Mouse (Mus musculus) liver, postnatal 0 days (tissue): ENCODE data around the gene Ipo13. TPM values are rescaled to one million over a fixed set of nuclear protein-coding genes. Genes with fewer than 3 reads are reported as not detected.
A peak's percentile ranks its signal among the peaks of the same experiment; 100 is the strongest.

Source experiments
- ATAC-seq: fragments of 200-750 bp; cut with Nextera tagmentation; 2 replicates; pipeline ENCODE4 v1.8.0; 2017; ENCODE audit warnings: mild to moderate bottlenecking, moderate library complexity
- DNase-seq: peaks from one replicate; pipeline ENCODE4 v3.0.0-alpha.2; 2016
- H3K27ac ChIP-seq: fragments of 300-500 bp; sonication (generic); 2 replicates; pipeline ENCODE4 v1.5.1; 2014; ENCODE audit warnings: antibody characterized with exemption, moderate library complexity, mild to moderate bottlenecking, low read depth
- H3K27me3 ChIP-seq: fragments of 300-500 bp; sonication (generic); 2 replicates; pipeline ENCODE4 v1.6.1; 2014; ENCODE audit warnings: low read length, control low read depth, mixed read lengths; ENCODE audit not compliant: insufficient read depth
- H3K36me3 ChIP-seq: fragments of 300-500 bp; sonication (generic); replicated peaks from 2 replicates; pipeline ENCODE4 v1.6.1; 2014; ENCODE audit warnings: mild to moderate bottlenecking, control low read depth, low read length, moderate library complexity, mixed read lengths; ENCODE audit not compliant: insufficient read depth
- H3K4me1 ChIP-seq: fragments of 300-500 bp; sonication (generic); 2 replicates; pipeline ENCODE4 v1.6.1; 2014; ENCODE audit warnings: antibody characterized with exemption, mild to moderate bottlenecking, control low read depth; ENCODE audit not compliant: insufficient read depth
- H3K4me2 ChIP-seq: fragments of 300-500 bp; sonication (generic); 2 replicates; pipeline ENCODE4 v1.6.1; 2014; ENCODE audit warnings: low read depth, mild to moderate bottlenecking, low read length, moderate library complexity, mixed read lengths
- H3K4me3 ChIP-seq: fragments of 300-500 bp; sonication (generic); 2 replicates; pipeline ENCODE4 v1.5.1; 2014; ENCODE audit warnings: low read depth, low read length
- H3K9ac ChIP-seq: fragments of 300-500 bp; sonication (generic); replicated peaks from 2 replicates; pipeline ENCODE4 v1.6.1; 2014; ENCODE audit warnings: mild to moderate bottlenecking, moderate library complexity
- H3K9me3 ChIP-seq: fragments of 300-500 bp; sonication (generic); 2 replicates; pipeline ENCODE4 v1.6.1; 2016; ENCODE audit warnings: mild to moderate bottlenecking, control low read depth, low read length, mixed read lengths
- CTCF ChIP-seq: sonication (generic); IDR thresholded peaks from 2 replicates; pipeline ENCODE4 v1.5.1; 2016; ENCODE audit warnings: antibody characterized with exemption, low read depth
- EP300 ChIP-seq: IDR thresholded peaks from 2 replicates; pipeline ENCODE4 v1.6.1; 2016; ENCODE audit warnings: antibody characterized with exemption, low read depth, mild to moderate bottlenecking
- WGBS: fragments of 180-500 bp; shearing (Covaris S2); extraction: QIAGEN DNeasy Blood & Tissue Kit; methylation state at CpG from one replicate; pipeline ENCODE4 v1.1.7; 2014; ENCODE audit not compliant: insufficient replicate concordance; 5-methylcytosine and 5-hydroxymethylcytosine counted together
- polyA plus RNA-seq: library from polyadenylated mRNA; unstranded; fragments of >200 nt; fragmentation: Nextera tagmentation; extraction: Ambion mirVana; gene quantifications from 2 replicates; pipeline ENCODE4 v1.2.1, GENCODE M21; 2015

Ipo13 gene
- polyA plus RNA-seq, 1 experiment from 2014 or later: 7.7 TPM

DNA sequence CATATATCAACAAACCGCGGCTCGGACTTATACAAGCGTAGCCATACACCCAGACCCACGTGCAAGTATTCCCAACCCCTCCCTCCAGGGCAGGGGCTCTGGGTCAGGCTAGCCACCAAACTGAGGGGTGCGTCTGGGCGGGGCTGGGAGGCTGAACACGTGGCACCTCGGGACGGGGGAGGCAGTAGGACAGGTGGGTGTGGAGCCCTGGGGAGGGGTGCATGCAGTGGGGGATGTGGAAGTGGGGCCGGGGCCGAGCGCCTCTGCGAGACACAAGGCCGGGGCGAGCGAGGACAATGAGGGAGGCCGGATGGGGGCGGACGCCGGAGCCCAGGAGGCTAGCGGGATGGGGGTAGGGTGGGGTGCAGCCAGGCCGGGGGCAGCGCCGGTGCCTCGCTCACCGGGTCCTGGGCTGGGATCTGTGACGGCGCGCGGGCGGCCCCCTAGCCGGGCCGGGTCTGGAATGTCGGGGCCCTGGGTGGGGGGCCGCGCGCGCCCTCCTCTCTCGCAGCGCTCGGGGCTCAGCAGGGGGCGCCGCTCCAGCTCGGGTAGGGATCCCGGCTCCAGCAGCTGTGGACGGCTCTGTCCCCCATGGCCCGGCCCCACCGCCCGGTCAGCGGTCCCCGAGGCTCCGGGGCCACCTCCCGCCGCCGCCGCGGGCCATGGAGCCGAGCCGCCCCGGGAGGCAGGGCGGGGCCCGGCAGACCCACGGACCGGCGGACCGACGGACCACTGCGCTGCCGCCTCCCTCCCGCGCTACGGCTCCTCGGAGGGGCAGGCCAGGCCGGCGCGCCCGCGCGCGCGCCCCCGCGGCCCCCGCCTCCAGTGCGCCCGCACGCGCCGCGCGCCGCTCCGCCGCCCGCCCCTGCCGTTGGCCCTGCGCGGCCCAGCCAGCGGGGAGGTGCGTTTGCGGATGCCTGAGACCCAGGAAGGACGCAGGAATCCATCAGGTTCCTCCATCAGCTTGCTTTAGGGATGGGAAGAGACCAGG lies 31.8 kb downstream of the Ipo13 start, which contains the start of gene B4galt2:
Gene B4galt2, minus strand, starts transcription at position 787 of the 991 bp plus-strand sequence.
- Histone ChIP-seq H3K4me3 (peak within 1 kb of the TSS; percentile 56), H3K4me2 (peak within 1 kb of the TSS; percentile 86), H3K27ac (no peak within 1 kb of the TSS), H3K9ac (peak within 1 kb of the TSS; percentile 63), H3K36me3 (peaks cover 22% of the 10 kb centered on the region), H3K9me3 (no peaks in the 10 kb centered on the region), H3K4me1 (peaks cover 14% of the 10 kb centered on the region), H3K27me3 (peaks cover 24% of the 10 kb centered on the region)
- no peak for ATAC-seq
- WGBS: 2% methylated on average over 39 of the region's 103 CpGs
- no peak for TF ChIP-seq EP300
- 0 out of 2 replicates have a peak, but pooled peaks have one; percentile 10 for TF ChIP-seq CTCF
- DNase-seq: no peak

DNA sequence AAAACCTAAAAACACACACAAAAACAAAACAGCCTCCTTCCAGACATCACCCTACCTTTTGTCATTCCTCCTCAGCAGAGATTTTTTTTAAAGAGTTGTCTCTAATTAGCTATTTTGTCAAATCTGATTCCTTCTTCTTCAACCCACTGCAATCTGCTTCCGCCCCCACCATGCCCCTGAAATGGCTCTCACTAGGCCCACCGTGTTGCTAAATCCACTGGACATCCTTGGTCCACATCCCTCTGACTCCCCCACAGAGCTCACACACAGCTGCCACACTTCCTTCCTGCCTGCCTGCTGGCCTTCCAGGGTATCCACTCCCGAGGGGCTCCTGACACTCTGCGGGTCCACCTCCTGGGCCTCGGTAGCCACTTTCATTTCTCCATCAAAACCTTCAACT lies 36.1 kb downstream of the Ipo13 start:
- WGBS: 58% methylated on average over 5 of the region's 5 CpGs
- TF ChIP-seq EP300 (no peak), CTCF (no peak)

DNA sequence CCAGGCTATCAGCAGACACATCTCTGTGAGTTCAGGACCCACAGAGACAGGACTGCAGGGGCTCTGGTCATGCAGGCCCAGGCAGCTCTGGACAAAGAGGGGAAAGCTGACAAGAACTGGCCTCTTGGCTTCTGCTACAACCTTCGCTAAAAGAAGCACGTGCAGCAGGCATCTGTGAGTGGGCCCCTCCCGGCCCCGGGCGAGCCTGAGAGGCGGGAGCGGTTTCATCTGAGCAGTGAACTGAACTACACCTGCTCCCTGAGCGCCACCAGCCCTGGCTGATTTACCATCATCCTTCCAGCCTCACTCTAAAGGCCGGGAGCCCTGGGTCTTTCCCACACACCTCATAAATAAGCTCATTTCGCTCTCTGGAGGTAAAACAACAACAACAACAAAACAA lies 36.5 kb downstream of the Ipo13 start:
- Histone ChIP-seq H3K4me3 (no peak overlapping the region), H3K27ac (no peak overlapping the region), H3K27me3 (peaks cover 17% of the 10 kb centered on the region), H3K4me2 (no peak overlapping the region), H3K9me3 (no peaks in the 10 kb centered on the region), H3K4me1 (peaks cover under 1% of the 10 kb centered on the region; the same call in 1 of the 2 replicates), H3K9ac (no peak overlapping the region), H3K36me3 (no peaks in the 10 kb centered on the region)
- ATAC-seq (no peak), DNase-seq (no peak)
- TF ChIP-seq CTCF: no peak
- no peak for TF ChIP-seq EP300
- 72% methylated on average over 10 of the region's 10 CpGs for WGBS

More for the DNA sequence above, 36.1 kb downstream of the Ipo13 start:
- no peak overlapping the region for H3K4me2 ChIP-seq
- no peaks in the 10 kb centered on the region for H3K9me3 ChIP-seq
- peaks cover 4% of the 10 kb centered on the region; the same call in 1 of the 2 replicates for H3K4me1 ChIP-seq
- H3K36me3 ChIP-seq: 0 out of 2 replicates have a peak, but pooled peaks cover under 1% of the 10 kb centered on the region
- H3K9ac ChIP-seq: no peak overlapping the region
- no peak for DNase-seq
- no peak for ATAC-seq
- no peak overlapping the region for H3K4me3 ChIP-seq
- H3K27me3 ChIP-seq: peaks cover 17% of the 10 kb centered on the region
- no peak overlapping the region for H3K27ac ChIP-seq

DNA sequence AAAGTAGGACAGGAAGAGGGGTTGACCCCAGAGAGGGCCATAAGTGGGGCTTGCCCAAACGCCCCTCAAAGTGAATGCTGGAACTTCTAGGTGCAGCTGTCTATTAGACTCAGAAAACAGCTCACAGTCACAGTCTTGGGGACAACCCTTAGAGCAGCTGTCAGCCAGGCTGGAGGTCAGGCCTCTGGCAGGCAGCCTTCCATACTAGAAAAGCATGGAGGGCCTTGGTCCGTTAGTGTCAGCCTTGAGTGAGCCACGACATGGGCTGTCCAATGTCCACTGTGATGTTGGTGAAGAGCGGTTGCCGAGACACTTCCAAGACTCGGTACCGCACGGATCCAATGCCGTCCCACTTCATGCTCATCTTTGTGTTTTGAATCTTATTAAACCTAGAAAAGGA lies 41.2 kb downstream of the Ipo13 start:
- H3K4me1 ChIP-seq: peaks cover 6% of the 10 kb centered on the region
- H3K9ac ChIP-seq: no peak overlapping the region
- ATAC-seq (no peak), DNase-seq (no peak)
- H3K27me3 ChIP-seq: peaks cover 4% of the 10 kb centered on the region; the same call in 1 of the 2 replicates
- 93% methylated on average over 9 of the region's 9 CpGs for WGBS
- no peak overlapping the region for H3K4me2 ChIP-seq
- H3K4me3 ChIP-seq: no peak overlapping the region
- TF ChIP-seq CTCF (no peak), EP300 (no peak)
- H3K36me3 ChIP-seq: no peaks in the 10 kb centered on the region
- H3K27ac ChIP-seq: no peak overlapping the region
- no peaks in the 10 kb centered on the region for H3K9me3 ChIP-seq

DNA sequence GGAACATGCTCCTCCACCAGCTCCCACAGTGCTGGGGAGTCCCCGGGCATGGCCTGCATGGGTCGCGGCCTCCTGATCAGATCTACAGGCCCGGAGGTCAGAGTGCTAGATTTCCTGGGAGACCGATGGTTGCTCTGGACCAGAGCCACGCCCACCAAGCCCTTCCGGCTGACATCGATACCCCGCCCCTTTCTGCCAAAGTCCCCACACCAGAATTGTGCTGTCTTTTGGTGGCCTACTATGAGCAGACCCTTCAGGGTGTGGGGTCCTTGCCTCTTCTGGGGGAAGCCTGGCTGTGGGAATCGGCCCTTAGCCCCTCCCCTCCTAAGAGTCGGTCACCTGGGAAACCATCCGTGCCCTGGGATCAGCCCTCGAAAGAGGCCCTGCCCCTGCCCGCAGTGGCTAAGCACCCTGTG lies 42.3 kb downstream of the Ipo13 start, which contains the start of gene Ccdc24:
Gene Ccdc24, minus strand, starts transcription at position 87 of the 416 bp plus-strand sequence.
- Histone ChIP-seq H3K36me3 (peaks cover 9% of the 10 kb centered on the region; the same call in 1 of the 2 replicates), H3K27me3 (peaks cover 7% of the 10 kb centered on the region; the same call in 1 of the 2 replicates), H3K4me1 (peaks cover 6% of the 10 kb centered on the region), H3K9me3 (no peaks in the 10 kb centered on the region), H3K27ac (no peak within 1 kb of the TSS), H3K9ac (no peak within 1 kb of the TSS; the same call in 1 of the 2 replicates), H3K4me2 (peak within 1 kb of the TSS; percentile 50), H3K4me3 (no peak within 1 kb of the TSS)
- TF ChIP-seq CTCF (no peak), EP300 (no peak)
- peak; percentile 49 for ATAC-seq
- DNase-seq: peak; percentile 60
- WGBS: 20% methylated on average over 14 of the region's 14 CpGs

DNA sequence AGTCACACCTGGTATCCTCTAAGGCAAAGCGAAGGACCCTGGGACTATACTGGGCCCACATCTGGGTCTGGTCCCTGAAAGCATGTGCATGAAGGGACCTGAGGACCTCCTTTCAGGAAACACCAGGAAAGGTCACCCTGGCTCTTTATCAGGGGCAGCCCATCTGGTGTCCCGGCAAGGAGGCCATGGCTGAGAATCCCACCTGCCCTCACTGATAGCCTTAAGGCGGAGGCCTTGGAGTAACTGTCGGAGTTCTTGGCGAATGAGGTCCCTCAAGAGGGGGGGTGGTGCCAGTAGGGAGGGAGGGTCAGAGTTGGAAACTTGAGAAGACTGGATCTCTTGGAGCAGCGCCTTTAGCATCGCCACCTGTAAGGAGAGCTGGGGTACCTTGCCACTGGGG lies 43.0 kb downstream of the Ipo13 start:
- TF ChIP-seq CTCF (no peak), EP300 (no peak)
- DNase-seq (no peak), ATAC-seq (0 out of 2 replicates have a peak, but pooled peaks have one; percentile 7)
- Histone ChIP-seq H3K36me3 (peaks cover 16% of the 10 kb centered on the region; the same call in 1 of the 2 replicates), H3K9ac (no peak overlapping the region), H3K4me1 (peaks cover 6% of the 10 kb centered on the region), H3K9me3 (no peaks in the 10 kb centered on the region), H3K27ac (no peak overlapping the region), H3K4me2 (no peak overlapping the region), H3K4me3 (no peak overlapping the region), H3K27me3 (peaks cover 12% of the 10 kb centered on the region; the same call in 1 of the 2 replicates)
- WGBS: 53% methylated on average over 7 of the region's 7 CpGs
